Mouse (Mus musculus): ENCODE measurements at regions not wholly inside any gene's neighbourhood (a gene's known extent, or its start where the extent isn't known, plus 50 kb on each side); places are given as distances from the start of the nearest gene placed in this dataset.

DNA sequence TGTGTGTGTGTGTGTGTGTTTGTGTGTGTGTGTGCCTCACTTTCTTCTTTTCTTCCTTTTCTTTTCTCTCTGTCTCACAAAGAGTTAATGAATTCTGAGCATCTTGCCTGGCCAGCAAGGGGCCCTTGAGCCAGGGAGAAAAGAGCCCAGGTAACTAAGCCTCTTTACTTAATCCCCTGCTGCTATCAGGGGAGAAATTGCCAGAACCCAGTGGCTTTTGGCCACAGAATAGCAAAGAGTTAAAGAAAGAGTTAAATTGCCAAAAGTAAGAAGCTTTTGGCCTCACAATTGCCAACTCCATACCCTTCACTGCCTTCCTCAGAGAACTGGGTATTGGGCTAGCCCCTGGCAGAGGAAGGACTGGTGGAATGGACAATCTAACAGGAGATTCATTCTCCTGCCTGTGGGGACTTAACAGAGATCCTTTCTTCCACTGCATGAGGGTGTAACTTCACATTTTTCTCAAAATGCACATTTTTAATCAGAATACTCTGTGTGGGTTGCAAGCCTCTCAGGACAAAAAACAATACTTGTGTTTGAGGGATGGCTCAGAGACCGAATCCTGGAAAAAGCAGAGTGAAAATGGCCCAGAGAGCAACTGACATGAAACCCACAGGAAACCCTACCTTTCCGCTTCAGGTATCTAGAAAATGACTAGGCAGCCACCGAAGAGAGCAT lies 431.0 kb upstream of the Gm10131 start:
- no peak overlapping the region for H3K27ac ChIP-seq (ENCODE audit: low read depth, low read length)
- no peak overlapping the region for H3K4me2 ChIP-seq
- no peak for ATAC-seq (replicated peaks; ENCODE audit: insufficient number of reproducible peaks, low FRiP score, low TSS enrichment)
- H3K4me3 ChIP-seq (ENCODE audit: low read depth, low read length): no peak overlapping the region
- no peaks in the 10 kb centered on the region for H3K9me3 ChIP-seq (replicated peaks; ENCODE audit: control insufficient read depth, low read length)
- 59% methylated on average over 3 of the region's 3 CpGs for WGBS (ENCODE audit: insufficient replicate concordance)
- H3K9ac ChIP-seq (ENCODE audit: low read depth, low read length): no peak overlapping the region
- no peaks in the 10 kb centered on the region for H3K36me3 ChIP-seq (ENCODE audit: control insufficient read depth, insufficient read depth, low read length)
- no peaks in the 10 kb centered on the region for H3K27me3 ChIP-seq (ENCODE audit: control insufficient read depth, insufficient read depth, low read length)
- H3K4me1 ChIP-seq (ENCODE audit: control insufficient read depth, insufficient read depth, low read length): no peaks in the 10 kb centered on the region

DNA sequence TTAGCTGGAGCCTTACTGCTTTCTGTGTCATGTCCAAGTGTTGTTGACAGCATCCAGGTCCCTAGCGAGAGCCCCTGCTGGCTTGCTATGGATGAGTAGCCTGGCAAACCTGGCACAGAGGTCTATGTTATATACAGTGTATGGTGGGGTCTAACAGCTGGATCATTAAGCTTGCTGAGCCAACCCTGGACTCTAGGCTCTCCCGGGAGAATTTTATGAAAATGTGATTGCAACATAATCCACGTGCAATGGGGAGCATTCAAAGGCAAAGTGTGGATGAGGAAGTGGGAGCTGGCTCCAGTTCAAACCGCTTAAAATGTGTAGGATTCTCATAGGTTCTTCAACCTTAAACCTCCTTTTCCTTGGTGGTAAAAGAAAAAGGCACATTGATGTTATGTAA lies 427.7 kb upstream of the Gm10131 start:
- Histone ChIP-seq H3K27me3 (ENCODE audit: control insufficient read depth, insufficient read depth, low read length) (no peaks in the 10 kb centered on the region), H3K4me3 (ENCODE audit: low read depth, low read length) (no peak overlapping the region), H3K4me1 (ENCODE audit: control insufficient read depth, insufficient read depth, low read length) (no peaks in the 10 kb centered on the region), H3K9ac (ENCODE audit: low read depth, low read length) (no peak overlapping the region), H3K4me2 (no peak overlapping the region), H3K27ac (ENCODE audit: low read depth, low read length) (no peak overlapping the region), H3K9me3 (replicated peaks; ENCODE audit: control insufficient read depth, low read length) (no peaks in the 10 kb centered on the region), H3K36me3 (ENCODE audit: control insufficient read depth, insufficient read depth, low read length) (no peaks in the 10 kb centered on the region)
- no peak for ATAC-seq (replicated peaks; ENCODE audit: insufficient number of reproducible peaks, low FRiP score, low TSS enrichment)
- 59% methylated on average over 4 of the region's 4 CpGs for WGBS (ENCODE audit: insufficient replicate concordance)

DNA sequence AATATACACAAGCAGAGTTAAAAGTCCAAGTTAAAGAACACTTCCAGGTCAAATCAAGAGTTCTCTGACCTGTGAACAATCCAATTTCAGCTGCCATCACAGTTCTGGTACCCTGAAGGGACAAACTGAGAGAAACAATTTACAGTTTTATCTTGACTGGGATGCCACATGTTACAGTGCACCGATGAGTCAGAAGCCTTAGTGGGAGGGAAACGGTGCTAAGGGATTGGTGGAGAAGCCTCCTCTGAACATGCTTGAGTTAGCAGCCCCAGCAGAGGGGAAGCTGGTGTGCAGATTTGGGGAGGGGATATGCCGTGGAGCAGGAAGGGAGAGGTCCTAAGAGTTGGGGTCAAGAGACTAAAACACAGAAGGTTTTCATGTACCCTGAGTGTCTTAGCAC lies 423.9 kb upstream of the Gm10131 start:
- no peak for ATAC-seq (replicated peaks; ENCODE audit: insufficient number of reproducible peaks, low FRiP score, low TSS enrichment)

DNA sequence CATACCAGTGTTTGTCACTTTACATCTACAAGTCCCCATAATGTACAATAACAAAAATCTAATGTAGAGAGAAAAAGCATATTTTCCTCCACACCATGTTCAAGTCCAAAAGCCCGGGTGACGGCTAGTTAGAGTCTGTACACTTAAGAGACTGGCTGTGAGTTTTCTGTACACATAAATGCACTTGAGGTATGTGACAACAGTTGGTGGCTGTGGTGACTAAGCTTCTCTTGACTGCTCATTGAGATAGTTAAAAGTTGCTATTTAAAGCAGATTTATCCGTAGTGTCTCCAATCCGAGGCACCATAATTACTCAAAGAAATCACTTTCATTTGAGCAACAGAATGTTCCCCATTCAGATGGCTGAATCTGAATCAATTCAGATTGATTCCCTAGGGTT lies 421.9 kb upstream of the Gm10131 start:
- no peak overlapping the region for H3K4me3 ChIP-seq (ENCODE audit: low read depth, low read length)
- H3K27me3 ChIP-seq (ENCODE audit: control insufficient read depth, insufficient read depth, low read length): no peaks in the 10 kb centered on the region
- no peak overlapping the region for H3K27ac ChIP-seq (ENCODE audit: low read depth, low read length)
- 0 out of 2 replicates have a peak, but pooled peaks cover 3% of the 10 kb centered on the region for H3K4me1 ChIP-seq (ENCODE audit: control insufficient read depth, insufficient read depth, low read length)
- 67% methylated on average over 4 of the region's 4 CpGs for WGBS (ENCODE audit: insufficient replicate concordance)
- H3K9me3 ChIP-seq (replicated peaks; ENCODE audit: control insufficient read depth, low read length): no peaks in the 10 kb centered on the region
- H3K9ac ChIP-seq (ENCODE audit: low read depth, low read length): no peak overlapping the region
- H3K36me3 ChIP-seq (ENCODE audit: control insufficient read depth, insufficient read depth, low read length): no peaks in the 10 kb centered on the region
- no peak overlapping the region for H3K4me2 ChIP-seq
- ATAC-seq (replicated peaks; ENCODE audit: insufficient number of reproducible peaks, low FRiP score, low TSS enrichment): no peak

More for the DNA sequence above, 423.9 kb upstream of the Gm10131 start:
- Histone ChIP-seq H3K4me1 (ENCODE audit: control insufficient read depth, insufficient read depth, low read length) (0 out of 2 replicates have a peak, but pooled peaks cover 3% of the 10 kb centered on the region), H3K9me3 (replicated peaks; ENCODE audit: control insufficient read depth, low read length) (no peaks in the 10 kb centered on the region), H3K27ac (ENCODE audit: low read depth, low read length) (no peak overlapping the region), H3K4me3 (ENCODE audit: low read depth, low read length) (no peak overlapping the region), H3K4me2 (no peak overlapping the region), H3K9ac (ENCODE audit: low read depth, low read length) (no peak overlapping the region), H3K36me3 (ENCODE audit: control insufficient read depth, insufficient read depth, low read length) (no peaks in the 10 kb centered on the region), H3K27me3 (ENCODE audit: control insufficient read depth, insufficient read depth, low read length) (no peaks in the 10 kb centered on the region)
- 47% methylated on average over 3 of the region's 3 CpGs for WGBS (ENCODE audit: insufficient replicate concordance)

DNA sequence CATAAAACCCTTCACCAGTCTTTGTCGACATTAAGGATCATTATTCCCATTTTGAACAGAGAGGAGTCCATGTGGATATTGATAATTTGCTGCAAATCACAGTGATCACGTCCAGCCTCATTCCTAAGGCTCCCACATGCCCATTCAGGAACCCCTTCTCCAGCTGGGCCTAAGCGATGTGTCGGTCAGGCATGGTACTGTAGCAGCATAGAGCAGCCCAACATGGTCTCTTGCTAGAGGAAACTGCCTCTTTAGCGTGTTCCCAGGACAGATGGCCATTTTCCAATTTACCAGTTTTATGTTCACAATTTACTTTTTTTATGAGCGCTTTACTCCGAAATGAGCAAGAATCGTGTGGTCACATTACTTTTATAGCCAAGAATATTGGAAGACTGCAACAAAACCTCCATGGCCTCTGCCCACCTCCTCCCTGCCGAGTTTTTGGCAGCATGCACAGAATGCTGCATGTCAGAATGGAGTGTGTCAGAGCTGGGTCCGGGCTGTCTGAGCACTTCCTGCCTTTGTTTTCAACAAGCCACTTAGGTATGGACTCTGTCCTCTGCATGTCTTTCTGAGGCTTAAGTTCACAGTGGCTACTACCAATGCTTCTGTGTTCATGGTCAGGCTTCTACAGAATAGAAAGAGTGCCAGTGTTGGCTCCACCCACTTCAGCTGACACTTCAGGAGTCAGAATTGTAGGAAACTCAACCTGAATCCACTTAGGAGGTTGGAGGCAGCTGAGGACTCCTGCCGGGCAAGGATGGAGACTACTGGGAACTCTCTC lies 419.6 kb upstream of the Gm10131 start:
- no peak for ATAC-seq (replicated peaks; ENCODE audit: insufficient number of reproducible peaks, low FRiP score, low TSS enrichment)
- no peaks in the 10 kb centered on the region for H3K9me3 ChIP-seq (replicated peaks; ENCODE audit: control insufficient read depth, low read length)
- 0 out of 2 replicates have a peak, but pooled peaks cover 3% of the 10 kb centered on the region for H3K4me1 ChIP-seq (ENCODE audit: control insufficient read depth, insufficient read depth, low read length)
- no peak overlapping the region for H3K4me2 ChIP-seq
- no peaks in the 10 kb centered on the region for H3K36me3 ChIP-seq (ENCODE audit: control insufficient read depth, insufficient read depth, low read length)
- H3K27me3 ChIP-seq (ENCODE audit: control insufficient read depth, insufficient read depth, low read length): no peaks in the 10 kb centered on the region
- no peak overlapping the region for H3K4me3 ChIP-seq (ENCODE audit: low read depth, low read length)
- no peak overlapping the region; the same call in 1 of the 2 replicates for H3K27ac ChIP-seq (ENCODE audit: low read depth, low read length)
- 71% methylated on average over 11 of the region's 11 CpGs for WGBS (ENCODE audit: insufficient replicate concordance)
- H3K9ac ChIP-seq (ENCODE audit: low read depth, low read length): no peak overlapping the region

DNA sequence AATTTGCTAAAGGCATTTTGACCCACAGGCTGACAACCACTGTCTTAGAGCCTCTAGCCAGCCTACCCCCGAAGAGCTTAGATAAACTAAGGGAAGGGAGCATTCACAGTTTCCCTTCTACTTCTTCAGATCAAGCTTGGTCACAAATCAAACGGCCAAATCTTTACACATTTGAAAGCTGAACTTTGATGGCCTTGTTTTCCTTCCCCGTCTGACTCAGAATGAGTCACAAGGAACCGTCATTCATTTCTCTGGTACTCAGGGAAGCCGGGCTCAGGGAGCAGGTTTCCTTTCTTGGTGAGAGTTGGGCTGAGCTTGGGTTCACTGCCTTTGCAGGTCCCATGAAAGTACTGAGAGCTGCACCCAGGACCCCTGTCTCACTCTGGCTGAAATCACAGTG lies 418.5 kb upstream of the Gm10131 start:
- Histone ChIP-seq H3K4me2 (no peak overlapping the region), H3K9me3 (replicated peaks; ENCODE audit: control insufficient read depth, low read length) (no peaks in the 10 kb centered on the region), H3K4me3 (ENCODE audit: low read depth, low read length) (no peak overlapping the region), H3K27ac (ENCODE audit: low read depth, low read length) (no peak overlapping the region), H3K9ac (ENCODE audit: low read depth, low read length) (no peak overlapping the region), H3K36me3 (ENCODE audit: control insufficient read depth, insufficient read depth, low read length) (no peaks in the 10 kb centered on the region), H3K4me1 (ENCODE audit: control insufficient read depth, insufficient read depth, low read length) (0 out of 2 replicates have a peak, but pooled peaks cover 3% of the 10 kb centered on the region), H3K27me3 (ENCODE audit: control insufficient read depth, insufficient read depth, low read length) (no peaks in the 10 kb centered on the region)
- 45% methylated on average over 5 of the region's 5 CpGs for WGBS (ENCODE audit: insufficient replicate concordance)
- no peak for ATAC-seq (replicated peaks; ENCODE audit: insufficient number of reproducible peaks, low FRiP score, low TSS enrichment)

DNA sequence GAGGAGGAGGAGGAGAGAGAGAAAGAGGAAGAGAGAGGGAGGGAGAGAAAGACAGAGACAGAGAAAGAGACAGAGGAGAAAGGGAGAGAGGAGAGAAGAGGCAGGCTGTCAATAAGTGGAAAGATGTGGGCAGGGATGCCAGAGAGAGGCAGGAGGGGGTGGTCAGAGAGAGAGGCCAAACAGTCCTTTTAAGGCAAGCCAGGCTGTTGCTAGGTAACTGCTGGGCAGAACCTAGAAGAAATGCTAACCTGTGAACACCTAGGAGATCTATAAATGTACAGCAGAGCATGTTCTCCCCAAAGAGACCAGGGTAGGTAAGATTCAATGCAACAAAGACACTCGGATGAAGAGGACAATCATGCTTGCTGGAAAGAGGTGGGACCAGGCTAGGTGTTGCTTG lies 417.9 kb upstream of the Gm10131 start:
- Histone ChIP-seq H3K4me2 (no peak overlapping the region), H3K27me3 (ENCODE audit: control insufficient read depth, insufficient read depth, low read length) (no peaks in the 10 kb centered on the region), H3K4me3 (ENCODE audit: low read depth, low read length) (no peak overlapping the region), H3K27ac (ENCODE audit: low read depth, low read length) (no peak overlapping the region), H3K36me3 (ENCODE audit: control insufficient read depth, insufficient read depth, low read length) (no peaks in the 10 kb centered on the region), H3K9ac (ENCODE audit: low read depth, low read length) (no peak overlapping the region), H3K4me1 (ENCODE audit: control insufficient read depth, insufficient read depth, low read length) (0 out of 2 replicates have a peak, but pooled peaks cover 3% of the 10 kb centered on the region), H3K9me3 (replicated peaks; ENCODE audit: control insufficient read depth, low read length) (no peaks in the 10 kb centered on the region)
- ATAC-seq (replicated peaks; ENCODE audit: insufficient number of reproducible peaks, low FRiP score, low TSS enrichment): no peak
- WGBS (ENCODE audit: insufficient replicate concordance): 74% methylated on average over 1 of the region's 1 CpGs

DNA sequence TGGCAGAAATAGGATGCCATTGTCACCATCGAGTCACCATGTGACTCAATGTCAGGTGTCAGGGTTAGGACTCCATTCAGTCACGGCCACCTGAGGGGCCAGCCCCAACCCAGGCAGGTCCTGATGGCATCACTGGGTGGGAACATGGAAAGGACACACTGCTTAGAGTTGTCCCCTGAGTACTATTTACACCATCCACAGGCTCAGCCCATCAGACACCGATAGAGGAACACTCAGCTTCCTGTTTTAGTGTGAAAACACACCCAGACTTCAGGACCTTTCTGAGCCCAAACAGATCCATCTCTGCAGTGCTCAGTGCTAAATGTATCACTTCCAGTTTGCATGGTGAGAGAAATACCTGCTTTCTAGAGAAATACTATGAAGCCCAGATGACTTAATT lies 416.7 kb upstream of the Gm10131 start:
- H3K4me2 ChIP-seq: no peak overlapping the region
- ATAC-seq (replicated peaks; ENCODE audit: insufficient number of reproducible peaks, low FRiP score, low TSS enrichment): no peak
- H3K9me3 ChIP-seq (replicated peaks; ENCODE audit: control insufficient read depth, low read length): no peaks in the 10 kb centered on the region
- H3K27me3 ChIP-seq (ENCODE audit: control insufficient read depth, insufficient read depth, low read length): no peaks in the 10 kb centered on the region
- no peak overlapping the region for H3K4me3 ChIP-seq (ENCODE audit: low read depth, low read length)
- WGBS (ENCODE audit: insufficient replicate concordance): 58% methylated on average over 3 of the region's 3 CpGs
- H3K36me3 ChIP-seq (ENCODE audit: control insufficient read depth, insufficient read depth, low read length): no peaks in the 10 kb centered on the region
- H3K9ac ChIP-seq (ENCODE audit: low read depth, low read length): no peak overlapping the region
- 0 out of 2 replicates have a peak, but pooled peaks cover 3% of the 10 kb centered on the region for H3K4me1 ChIP-seq (ENCODE audit: control insufficient read depth, insufficient read depth, low read length)
- H3K27ac ChIP-seq (ENCODE audit: low read depth, low read length): no peak overlapping the region

All from heart, embryonic 11.5 days (tissue).